Mouse (Mus musculus): ENCODE data around the gene Cyb5rl.

Cyb5rl gene

GRCm38 (mm10) chr4:107066252-107067124 is at the start of gene Cyb5rl, which contains the start of gene Mrpl37:
Gene Cyb5rl (plus strand): TSS chr4:107066988.
Gene Mrpl37 (minus strand): TSS chr4:107066868.
- peak; percentile 94 to 98 for DNase-seq (ENCODE audit: low spot score in 2 of 2)

- DNase-seq (ENCODE audit: low spot score in 2 of 2), result no peak
Observed at GRCm38 (mm10) chr4:107017257-107017656, 49.5 kb upstream of the Cyb5rl start.

GRCm38 (mm10) chr4:107018521-107018920 is 48.3 kb upstream of the Cyb5rl start:
- DNase-seq (ENCODE audit: low spot score in 2 of 2), result no peak

GRCm38 (mm10) chr4:107019027-107019426 is 47.8 kb upstream of the Cyb5rl start:
- no peak for DNase-seq (ENCODE audit: low spot score in 2 of 2)

GRCm38 (mm10) chr4:107020287-107021000 is 46.3 kb upstream of the Cyb5rl start:
- no peak for DNase-seq (ENCODE audit: low spot score in 2 of 2)

- DNase-seq (ENCODE audit: low spot score in 2 of 2), result no peak
Observed at GRCm38 (mm10) chr4:107021464-107021863, 45.3 kb upstream of the Cyb5rl start.

- DNase-seq (ENCODE audit: low spot score in 2 of 2), result no peak
Observed at GRCm38 (mm10) chr4:107024899-107025298, 41.9 kb upstream of the Cyb5rl start.

GRCm38 (mm10) chr4:107025369-107025768 is 41.4 kb upstream of the Cyb5rl start:
- no peak for DNase-seq (ENCODE audit: low spot score in 2 of 2)

GRCm38 (mm10) chr4:107026451-107026850 is 40.3 kb upstream of the Cyb5rl start:
- DNase-seq (ENCODE audit: low spot score in 2 of 2), result no peak

- no peak for DNase-seq (ENCODE audit: low spot score in 2 of 2)
Observed at GRCm38 (mm10) chr4:107035689-107036088, 31.1 kb upstream of the Cyb5rl start.

GRCm38 (mm10) chr4:107036985-107037384 is 29.8 kb upstream of the Cyb5rl start:
- DNase-seq (ENCODE audit: low spot score in 2 of 2), result no peak

- no peak for DNase-seq (ENCODE audit: low spot score in 2 of 2)
Observed at GRCm38 (mm10) chr4:107038303-107038702, 28.5 kb upstream of the Cyb5rl start.

GRCm38 (mm10) chr4:107039270-107039669 is 27.5 kb upstream of the Cyb5rl start:
- DNase-seq (ENCODE audit: low spot score in 2 of 2), result no peak

GRCm38 (mm10) chr4:107042304-107042703 is 24.5 kb upstream of the Cyb5rl start:
- no peak for DNase-seq (ENCODE audit: low spot score in 2 of 2)

- no peak for DNase-seq (ENCODE audit: low spot score in 2 of 2)
Observed at GRCm38 (mm10) chr4:107045188-107045587, 21.6 kb upstream of the Cyb5rl start.

- no peak for DNase-seq (ENCODE audit: low spot score in 2 of 2)
Observed at GRCm38 (mm10) chr4:107047806-107048205, 19.0 kb upstream of the Cyb5rl start.

GRCm38 (mm10) chr4:107048568-107049162 is 18.1 kb upstream of the Cyb5rl start:
- DNase-seq (ENCODE audit: low spot score in 2 of 2), result no peak

- DNase-seq (ENCODE audit: low spot score in 2 of 2), result no peak
Observed at GRCm38 (mm10) chr4:107051889-107052288, 14.9 kb upstream of the Cyb5rl start.

GRCm38 (mm10) chr4:107052962-107053553 is 13.7 kb upstream of the Cyb5rl start:
- DNase-seq (ENCODE audit: low spot score in 2 of 2), result no peak

- no peak for DNase-seq (ENCODE audit: low spot score in 2 of 2)
Observed at GRCm38 (mm10) chr4:107056088-107056487, 10.7 kb upstream of the Cyb5rl start.

- DNase-seq (ENCODE audit: low spot score in 2 of 2), result no peak
Observed at GRCm38 (mm10) chr4:107058346-107058745, 8.4 kb upstream of the Cyb5rl start.

GRCm38 (mm10) chr4:107058781-107059180 is 8.0 kb upstream of the Cyb5rl start:
- no peak for DNase-seq (ENCODE audit: low spot score in 2 of 2)
